Comparison of ENCODE assay signal across 8 mouse cellular contexts in the genomic region with DNA sequence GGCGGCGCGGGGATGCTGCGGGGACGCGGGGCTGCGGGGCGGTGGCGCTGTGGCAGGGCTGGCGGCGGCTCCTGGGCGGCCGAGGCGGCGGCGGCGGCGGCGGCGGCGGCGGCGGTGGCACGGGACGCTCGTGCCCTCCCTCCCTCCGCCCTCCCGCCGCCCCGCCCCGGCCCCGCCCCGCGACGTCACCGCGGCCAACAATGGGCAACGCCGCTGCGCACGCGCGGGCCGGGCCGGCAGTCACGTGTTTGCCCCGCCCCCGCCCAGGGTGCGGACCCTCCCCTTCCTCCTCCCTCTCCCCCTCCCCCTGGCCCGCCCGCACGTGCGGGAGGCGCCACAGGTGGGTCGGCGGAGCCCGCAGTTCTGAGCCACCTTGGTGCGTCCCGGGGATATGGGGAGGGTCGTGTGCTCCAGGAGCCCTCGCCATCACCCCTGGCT. TPM values are rescaled to one million over a fixed set of nuclear protein-coding genes. Genes with fewer than 3 reads are reported as not detected.
DNase-seq lines count a peak whose midpoint lies in the region; ATAC-seq and TF ChIP-seq lines count a peak whose summit lies in the region.

A gene (minus strand): TSS at position 138 of the 438 bp plus-strand sequence.

- intact Hi-C loops in heart, postnatal 14 days (cut with DNase I), result no loop called here

- TF ChIP-seq CTCF in brain, embryonic 14.5 days (IDR thresholded peaks at IDR 0.05; ENCODE audit: borderline replicate concordance, extremely low read depth, insufficient read depth, insufficient read length), result no peak
- no peak; the same call in 1 of the 2 replicates for TF ChIP-seq CTCF in layer of hippocampus, adult 2 months (conservative IDR thresholded peaks at IDR 0.05)
- no peak for TF ChIP-seq CTCF in lung, embryonic 14.5 days (IDR thresholded peaks at IDR 0.05; ENCODE audit: low read depth)
- no peak for TF ChIP-seq CTCF in olfactory bulb, adult 2 months (IDR thresholded peaks at IDR 0.05; ENCODE audit: insufficient read depth, low read depth, low read length)

- H3K9me3 ChIP-seq in forebrain, embryonic 12.5 days, result no peaks in the 10 kb centered on the region
- no peaks in the 10 kb centered on the region for H3K9me3 ChIP-seq in lung, embryonic 14.5 days (ENCODE audit: low read depth, low read length)

- H3K27me3 ChIP-seq in forebrain, embryonic 12.5 days, result no peaks in the 10 kb centered on the region
- H3K27me3 ChIP-seq in lung, embryonic 14.5 days (ENCODE audit: insufficient read depth, low read length), result no peaks in the 10 kb centered on the region

- peak; percentile 46 for ATAC-seq in forebrain, embryonic 12.5 days (ENCODE audit: low FRiP score)
- ATAC-seq in lung, embryonic 14.5 days (ENCODE audit: insufficient read depth), result peak; percentile 15; the same call in 1 of the 2 replicates

- peak within 1 kb of the TSS; percentile 100 for H3K9ac ChIP-seq in forebrain, embryonic 12.5 days
- H3K9ac ChIP-seq in lung, embryonic 14.5 days, result peak within 1 kb of the TSS; percentile 97

- peaks cover 48% of the 10 kb centered on the region for H3K36me3 ChIP-seq in forebrain, embryonic 12.5 days (replicated peaks)
- H3K36me3 ChIP-seq in lung, embryonic 14.5 days (ENCODE audit: insufficient read depth), result peaks cover 50% of the 10 kb centered on the region

- H3K27ac ChIP-seq in forebrain, embryonic 12.5 days, result peak within 1 kb of the TSS; percentile 97
- peak within 1 kb of the TSS; percentile 85 for H3K27ac ChIP-seq in layer of hippocampus, adult 2 months
- H3K27ac ChIP-seq in lung, embryonic 14.5 days (ENCODE audit: low read depth), result peak within 1 kb of the TSS; percentile 93
- H3K27ac ChIP-seq in olfactory bulb, adult 2 months (ENCODE audit: insufficient read depth, low read depth, low read length), result peak within 1 kb of the TSS; percentile 36

- 2% methylated on average over 17 of the region's 61 CpGs for WGBS in forebrain, embryonic 12.5 days
- WGBS in lung, embryonic 14.5 days, result 1% methylated on average over 33 of the region's 61 CpGs
- WGBS in olfactory bulb, adult 2 months, result 13% methylated on average over 59 of the region's 61 CpGs

- peaks cover 36% of the 10 kb centered on the region for H3K4me1 ChIP-seq in forebrain, embryonic 12.5 days
- H3K4me1 ChIP-seq in lung, embryonic 14.5 days (ENCODE audit: insufficient read depth), result peaks cover 14% of the 10 kb centered on the region; the same call in 1 of the 2 replicates
- H3K4me1 ChIP-seq in olfactory bulb, adult 2 months (ENCODE audit: control insufficient read depth, insufficient read depth, low read length), result peaks cover 44% of the 10 kb centered on the region

- TF ChIP-seq POLR2A in brain, embryonic 14.5 days (IDR thresholded peaks at IDR 0.05; ENCODE audit: borderline replicate concordance, extremely low read depth, insufficient read depth, insufficient read length, poor library complexity, severe bottlenecking), result peak; percentile 46; the same call in 1 of the 2 replicates
- 0 out of 2 replicates have a peak, but pooled peaks have one; percentile 26 for TF ChIP-seq POLR2A in olfactory bulb, adult 2 months (IDR thresholded peaks at IDR 0.05; ENCODE audit: insufficient read depth, low read depth, low read length)

- DNase-seq in CD8-positive naive resting alpha-beta T cell, adult 2 months (ENCODE audit: low read depth in 2 of 2, low spot score in 2 of 2), result peak; percentile 58 to 67
- peak; percentile 95 for DNase-seq in brain, embryonic 14.5 days (ENCODE audit: low read depth)
- peak; percentile 93 to 96 for DNase-seq in heart, postnatal 14 days
- peak; percentile 86 to 92 for DNase-seq in layer of hippocampus, adult 2 months (ENCODE audit: low spot score in 2 of 2)
- DNase-seq in lung, embryonic 14.5 days, result peak; percentile 92
- DNase-seq in thymus, adult 18-20 months, result peak; percentile 71 to 77

- H3K4me3 ChIP-seq in forebrain, embryonic 12.5 days (replicated peaks), result peak within 1 kb of the TSS; percentile 98
- peak within 1 kb of the TSS; percentile 79 for H3K4me3 ChIP-seq in layer of hippocampus, adult 2 months
- peak within 1 kb of the TSS; percentile 95 for H3K4me3 ChIP-seq in lung, embryonic 14.5 days (ENCODE audit: low read depth, low read length)
- peak within 1 kb of the TSS; percentile 95 for H3K4me3 ChIP-seq in olfactory bulb, adult 2 months (ENCODE audit: insufficient read depth, low read depth, low read length)

- H3K4me2 ChIP-seq in forebrain, embryonic 12.5 days, result peak within 1 kb of the TSS; percentile 91
- peak within 1 kb of the TSS; percentile 77 for H3K4me2 ChIP-seq in lung, embryonic 14.5 days

RNA-seq across cellular contexts. Expression of the gene that starts here (rescaled TPM):
- polyA plus RNA-seq in brain, embryonic 14.5 days (2012; rRNA removed), result 112 and 115 TPM in 2 replicates
- polyA plus RNA-seq in forebrain, embryonic 12.5 days (2016; fragmentation: Nextera tagmentation; extraction: Ambion mirVana), result 17.3 and 21.3 TPM in 2 replicates
- 10 to 100 TPM; 11.8 to 12.2 TPM for total RNA-seq in heart, postnatal 14 days (2021)
- total RNA-seq in layer of hippocampus, adult 2 months (2021), result 10 to 100 TPM; 15.5 to 17.1 TPM
- 7.4 and 8.6 TPM in 2 replicates for polyA plus RNA-seq in lung, embryonic 14.5 days (2014; fragmentation: Nextera tagmentation; extraction: Ambion mirVana)
- not detected in 2 replicates for polyA plus RNA-seq in olfactory bulb, adult 2 months (2012; ENCODE audit: insufficient read depth, insufficient read length, low replicate concordance, missing spikeins)

Comparison
In these comparisons a context has a peak if more than half of its experiments do, and no peak if none do; other contexts are left out.
1. Peak in every context shown above with its lines: DNase-seq, ATAC-seq, H3K4me3 ChIP-seq and H3K27ac ChIP-seq.
2. H3K27ac ChIP-seq: peak in every context shown above with its lines; median percentile 97 in forebrain, embryonic 12.5 days; 93 in lung, embryonic 14.5 days; 85 in layer of hippocampus, adult 2 months; 36 in olfactory bulb, adult 2 months.